Mouse (Mus musculus) C2C12 (cell line): ENCODE results near the gene Gpc6.

ENCODE experiments used
- CTCF ChIP-seq: IDR thresholded peaks from one replicate; pipeline ENCODE4 v1.5.1; 2011; ENCODE audit not compliant: control insufficient read depth, insufficient read depth, insufficient read length
- MYOG ChIP-seq: IDR thresholded peaks from one replicate; pipeline ENCODE4 v1.6.1; 2011; ENCODE audit not compliant: control insufficient read depth, insufficient read length; ENCODE audit errors: extremely low read depth
- USF1 ChIP-seq: IDR thresholded peaks from one replicate; pipeline ENCODE4 v1.6.1; 2011; ENCODE audit warnings: low read depth, mild to moderate bottlenecking, control low read depth, moderate library complexity

DNA sequence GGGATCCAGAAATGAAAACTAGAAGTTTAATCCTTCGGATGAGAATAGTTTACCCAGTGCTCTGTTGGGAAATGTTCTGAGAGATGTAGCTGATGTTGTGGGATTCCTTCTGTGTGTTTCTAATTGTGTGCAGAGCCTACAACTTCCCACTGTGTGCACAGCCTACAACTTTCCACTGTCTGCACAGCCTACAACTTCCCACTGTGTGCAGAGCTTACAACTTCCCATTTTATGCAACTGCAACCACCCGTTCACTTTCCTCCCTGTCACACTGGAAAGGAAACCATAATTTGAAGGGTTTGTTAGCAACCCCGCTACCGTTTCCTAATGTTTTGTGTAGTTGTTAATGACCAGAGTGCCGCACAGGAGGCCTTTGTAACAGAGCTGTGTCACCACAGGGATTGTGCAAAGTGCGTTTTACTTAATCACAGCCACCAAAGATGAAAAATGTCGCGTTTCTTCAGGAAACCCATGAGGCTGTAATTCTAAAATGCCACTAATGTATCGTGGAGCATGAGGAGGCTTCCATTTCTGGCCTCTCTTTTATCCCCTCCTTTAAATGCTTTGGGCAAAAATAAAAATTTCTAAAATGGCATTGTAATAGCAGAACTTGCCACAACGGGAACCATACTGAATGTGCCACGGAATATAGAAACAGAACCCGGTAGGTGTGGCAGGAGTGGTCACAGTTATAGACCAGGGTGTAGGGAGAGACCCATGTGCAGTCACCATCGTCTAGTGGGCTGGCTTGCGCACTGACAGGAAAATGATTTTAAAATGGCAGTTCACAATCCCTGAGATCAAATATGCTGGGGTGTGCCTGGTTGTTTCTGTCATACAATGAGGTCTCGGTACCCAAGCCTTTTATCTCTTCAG lies 853.7 kb downstream of the Gpc6 start:
- no peak for TF ChIP-seq USF1
- no peak for TF ChIP-seq CTCF
- TF ChIP-seq MYOG: no peak
